Mouse (Mus musculus): Measurements from ENCODE around the gene Tagap. TPM values are rescaled to one million over a fixed set of nuclear protein-coding genes. Genes with fewer than 3 reads are reported as not detected.

Tagap gene
- polyA plus RNA-seq, 2 experiments = 0.64 to 0.65 TPM

GRCm38 (mm10) chr17:7892676-7893075, 33.1 kb upstream of the Tagap start:
- ATAC-seq (ENCODE audit: low FRiP score, low read depth) = no peak
- Histone ChIP-seq H3K9me3 (ENCODE audit: control insufficient read depth, low read length) (no peaks in the 10 kb centered on the region), H3K27ac (replicated peaks; ENCODE audit: low read depth, low read length) (no peak overlapping the region), H3K4me3 (replicated peaks; ENCODE audit: low read length) (no peak overlapping the region), H3K9ac (ENCODE audit: low read depth, low read length, severe bottlenecking) (no peak overlapping the region), H3K36me3 (ENCODE audit: control insufficient read depth, insufficient read depth, low read length) (no peaks in the 10 kb centered on the region), H3K27me3 (ENCODE audit: control insufficient read depth, insufficient read depth, low read length) (no peaks in the 10 kb centered on the region), H3K4me2 (replicated peaks; ENCODE audit: low read depth, low read length, severe bottlenecking) (no peak overlapping the region), H3K4me1 (ENCODE audit: control insufficient read depth, insufficient read depth, low read length) (no peaks in the 10 kb centered on the region)
- 68% methylated on average over 8 of the region's 8 CpGs for WGBS
- no peak for DNase-seq (ENCODE audit: low spot score)
- no peak for TF ChIP-seq POLR2A (IDR thresholded peaks at IDR 0.05; ENCODE audit: borderline replicate concordance, extremely low read depth, insufficient read depth, insufficient read length)

GRCm38 (mm10) chr17:7894094-7894493, 31.7 kb upstream of the Tagap start:
- Histone ChIP-seq H3K4me3 (replicated peaks; ENCODE audit: low read length) (no peak overlapping the region), H3K36me3 (ENCODE audit: control insufficient read depth, insufficient read depth, low read length) (no peaks in the 10 kb centered on the region), H3K9ac (ENCODE audit: low read depth, low read length, severe bottlenecking) (no peak overlapping the region), H3K4me2 (replicated peaks; ENCODE audit: low read depth, low read length, severe bottlenecking) (no peak overlapping the region), H3K9me3 (ENCODE audit: control insufficient read depth, low read length) (no peaks in the 10 kb centered on the region), H3K27ac (replicated peaks; ENCODE audit: low read depth, low read length) (no peak overlapping the region), H3K27me3 (ENCODE audit: control insufficient read depth, insufficient read depth, low read length) (no peaks in the 10 kb centered on the region), H3K4me1 (ENCODE audit: control insufficient read depth, insufficient read depth, low read length) (no peaks in the 10 kb centered on the region)
- no peak for TF ChIP-seq POLR2A (IDR thresholded peaks at IDR 0.05; ENCODE audit: borderline replicate concordance, extremely low read depth, insufficient read depth, insufficient read length)
- ATAC-seq (ENCODE audit: low FRiP score, low read depth) = no peak
- 75% methylated on average over 3 of the region's 3 CpGs for WGBS
- no peak for DNase-seq (ENCODE audit: low spot score)

GRCm38 (mm10) chr17:7896047-7896635, 29.7 kb upstream of the Tagap start:
- H3K4me3 ChIP-seq (replicated peaks; ENCODE audit: low read length) = no peak overlapping the region
- no peak overlapping the region for H3K27ac ChIP-seq (replicated peaks; ENCODE audit: low read depth, low read length)
- ATAC-seq (ENCODE audit: low FRiP score, low read depth) (no peak), DNase-seq (ENCODE audit: low spot score) (no peak)
- no peak overlapping the region for H3K4me2 ChIP-seq (replicated peaks; ENCODE audit: low read depth, low read length, severe bottlenecking)
- 67% methylated on average over 10 of the region's 10 CpGs for WGBS
- H3K36me3 ChIP-seq (ENCODE audit: control insufficient read depth, insufficient read depth, low read length) = no peaks in the 10 kb centered on the region
- H3K9me3 ChIP-seq (ENCODE audit: control insufficient read depth, low read length) = no peaks in the 10 kb centered on the region
- H3K9ac ChIP-seq (ENCODE audit: low read depth, low read length, severe bottlenecking) = no peak overlapping the region
- H3K4me1 ChIP-seq (ENCODE audit: control insufficient read depth, insufficient read depth, low read length) = no peaks in the 10 kb centered on the region
- H3K27me3 ChIP-seq (ENCODE audit: control insufficient read depth, insufficient read depth, low read length) = no peaks in the 10 kb centered on the region
- TF ChIP-seq POLR2A (IDR thresholded peaks at IDR 0.05; ENCODE audit: borderline replicate concordance, extremely low read depth, insufficient read depth, insufficient read length) = no peak

GRCm38 (mm10) chr17:7897120-7897519, 28.7 kb upstream of the Tagap start:
- Histone ChIP-seq H3K27me3 (ENCODE audit: control insufficient read depth, insufficient read depth, low read length) (no peaks in the 10 kb centered on the region), H3K4me3 (replicated peaks; ENCODE audit: low read length) (no peak overlapping the region), H3K4me2 (replicated peaks; ENCODE audit: low read depth, low read length, severe bottlenecking) (no peak overlapping the region), H3K27ac (replicated peaks; ENCODE audit: low read depth, low read length) (no peak overlapping the region), H3K9me3 (ENCODE audit: control insufficient read depth, low read length) (no peaks in the 10 kb centered on the region), H3K9ac (ENCODE audit: low read depth, low read length, severe bottlenecking) (no peak overlapping the region), H3K36me3 (ENCODE audit: control insufficient read depth, insufficient read depth, low read length) (no peaks in the 10 kb centered on the region), H3K4me1 (ENCODE audit: control insufficient read depth, insufficient read depth, low read length) (no peaks in the 10 kb centered on the region)
- WGBS = 77% methylated on average over 11 of the region's 11 CpGs
- TF ChIP-seq POLR2A (IDR thresholded peaks at IDR 0.05; ENCODE audit: borderline replicate concordance, extremely low read depth, insufficient read depth, insufficient read length) = no peak
- DNase-seq (ENCODE audit: low spot score) (no peak), ATAC-seq (ENCODE audit: low FRiP score, low read depth) (no peak)

- no peak for DNase-seq (ENCODE audit: low spot score)
- WGBS = 76% methylated on average over 4 of the region's 4 CpGs
- no peaks in the 10 kb centered on the region for H3K36me3 ChIP-seq (ENCODE audit: control insufficient read depth, insufficient read depth, low read length)
- no peaks in the 10 kb centered on the region for H3K4me1 ChIP-seq (ENCODE audit: control insufficient read depth, insufficient read depth, low read length)
- H3K9me3 ChIP-seq (ENCODE audit: control insufficient read depth, low read length) = no peaks in the 10 kb centered on the region
- no peak for TF ChIP-seq POLR2A (IDR thresholded peaks at IDR 0.05; ENCODE audit: borderline replicate concordance, extremely low read depth, insufficient read depth, insufficient read length)
- no peaks in the 10 kb centered on the region for H3K27me3 ChIP-seq (ENCODE audit: control insufficient read depth, insufficient read depth, low read length)
- no peak overlapping the region for H3K4me3 ChIP-seq (replicated peaks; ENCODE audit: low read length)
- ATAC-seq (ENCODE audit: low FRiP score, low read depth) = no peak
- H3K4me2 ChIP-seq (replicated peaks; ENCODE audit: low read depth, low read length, severe bottlenecking) = no peak overlapping the region
- no peak overlapping the region for H3K9ac ChIP-seq (ENCODE audit: low read depth, low read length, severe bottlenecking)
- no peak overlapping the region for H3K27ac ChIP-seq (replicated peaks; ENCODE audit: low read depth, low read length)
Observed at GRCm38 (mm10) chr17:7897756-7898155, 28.0 kb upstream of the Tagap start.

- Histone ChIP-seq H3K4me1 (ENCODE audit: control insufficient read depth, insufficient read depth, low read length) (no peaks in the 10 kb centered on the region), H3K27ac (replicated peaks; ENCODE audit: low read depth, low read length) (no peak overlapping the region), H3K4me2 (replicated peaks; ENCODE audit: low read depth, low read length, severe bottlenecking) (no peak overlapping the region), H3K9ac (ENCODE audit: low read depth, low read length, severe bottlenecking) (no peak overlapping the region), H3K27me3 (ENCODE audit: control insufficient read depth, insufficient read depth, low read length) (no peaks in the 10 kb centered on the region), H3K36me3 (ENCODE audit: control insufficient read depth, insufficient read depth, low read length) (no peaks in the 10 kb centered on the region), H3K9me3 (ENCODE audit: control insufficient read depth, low read length) (no peaks in the 10 kb centered on the region), H3K4me3 (replicated peaks; ENCODE audit: low read length) (no peak overlapping the region)
- TF ChIP-seq POLR2A (IDR thresholded peaks at IDR 0.05; ENCODE audit: borderline replicate concordance, extremely low read depth, insufficient read depth, insufficient read length) = no peak
- DNase-seq (ENCODE audit: low spot score) = no peak
- 70% methylated on average over 6 of the region's 6 CpGs for WGBS
- no peak for ATAC-seq (ENCODE audit: low FRiP score, low read depth)
Observed at GRCm38 (mm10) chr17:7899233-7899632, 26.6 kb upstream of the Tagap start.

Data from limb, embryonic 14.5 days (tissue).